Mouse (Mus musculus) stomach, postnatal 0 days (tissue): ENCODE measurements around the gene Sez6l. TPM values are rescaled to one million over a fixed set of nuclear protein-coding genes. Genes with fewer than 3 reads are reported as not detected.

Source experiments
- ATAC-seq: fragments of 200-750 bp; cut with Nextera tagmentation; 2 replicates; pipeline ENCODE4 v1.8.0; 2017; ENCODE audit not compliant: low FRiP score, low TSS enrichment
- DNase-seq: peaks from one replicate; pipeline ENCODE4 v3.0.0-alpha.2; 2016; ENCODE audit warnings: low spot score
- H3K27ac ChIP-seq: fragments of 300-500 bp; sonication (generic); replicated peaks from 2 replicates; pipeline ENCODE4 v1.5.1; 2014; ENCODE audit warnings: mild to moderate bottlenecking, control low read depth
- H3K27me3 ChIP-seq: fragments of 300-500 bp; sonication (generic); 2 replicates; pipeline ENCODE4 v1.6.1; 2014; ENCODE audit warnings: low read length; ENCODE audit not compliant: control insufficient read depth, insufficient read depth
- H3K36me3 ChIP-seq: fragments of 300-500 bp; sonication (generic); 2 replicates; pipeline ENCODE4 v1.6.1; 2014; ENCODE audit warnings: low read length, mixed read lengths; ENCODE audit not compliant: control insufficient read depth, insufficient read depth
- H3K4me1 ChIP-seq: fragments of 300-500 bp; sonication (generic); replicated peaks from 2 replicates; pipeline ENCODE4 v1.6.1; 2014; ENCODE audit warnings: antibody characterized with exemption; ENCODE audit not compliant: control insufficient read depth, insufficient read depth
- H3K4me2 ChIP-seq: fragments of 300-500 bp; sonication (generic); replicated peaks from 2 replicates; pipeline ENCODE4 v1.6.1; 2014; ENCODE audit warnings: low read depth, mild to moderate bottlenecking, control low read depth, moderate library complexity
- H3K4me3 ChIP-seq: fragments of 300-500 bp; sonication (generic); 2 replicates; pipeline ENCODE4 v1.5.1; 2014; ENCODE audit warnings: low read depth, low read length, control low read depth
- H3K9ac ChIP-seq: fragments of 300-500 bp; sonication (generic); 2 replicates; pipeline ENCODE4 v1.6.1; 2014; ENCODE audit warnings: mild to moderate bottlenecking, low read length, control low read depth, mixed read lengths
- H3K9me3 ChIP-seq: fragments of 300-500 bp; sonication (generic); 2 replicates; pipeline ENCODE4 v1.6.1; 2016; ENCODE audit warnings: low read length; ENCODE audit not compliant: control insufficient read depth
- CTCF ChIP-seq: IDR thresholded peaks from 2 replicates; pipeline ENCODE4 v1.5.1; 2016; ENCODE audit warnings: antibody characterized with exemption, low read depth, mild to moderate bottlenecking, moderate library complexity
- EP300 ChIP-seq: optimal IDR thresholded peaks from 2 replicates; pipeline ENCODE3; 2016; ENCODE audit warnings: antibody characterized with exemption
- WGBS: fragments of 180-500 bp; shearing (Covaris S2); extraction: QIAGEN DNeasy Blood & Tissue Kit; methylation state at CpG from one replicate; pipeline ENCODE4 v1.1.7; 2014; 5-methylcytosine and 5-hydroxymethylcytosine counted together
- polyA plus RNA-seq: library from polyadenylated mRNA; unstranded; fragments of >200 nt; fragmentation: Nextera tagmentation; extraction: Ambion mirVana; gene quantifications from 2 replicates; pipeline ENCODE4 v1.2.1, GENCODE M21; 2015

Sez6l gene
- polyA plus RNA-seq, 1 experiment from 2014 or later = 0.42 TPM

GRCm38 (mm10) chr5:112493492-112493891 is 83.5 kb downstream of the Sez6l start:
- peak; percentile 76 for ATAC-seq
- Histone ChIP-seq H3K27me3 (no peaks in the 10 kb centered on the region), H3K9ac (no peak overlapping the region), H3K4me2 (no peak overlapping the region), H3K27ac (no peak overlapping the region), H3K36me3 (no peaks in the 10 kb centered on the region), H3K4me1 (no peaks in the 10 kb centered on the region), H3K4me3 (no peak overlapping the region), H3K9me3 (no peaks in the 10 kb centered on the region)
- WGBS = 30% methylated on average over 11 of the region's 11 CpGs
- no peak for TF ChIP-seq EP300
- no peak for TF ChIP-seq CTCF
- DNase-seq = peak; percentile 65

DNA sequence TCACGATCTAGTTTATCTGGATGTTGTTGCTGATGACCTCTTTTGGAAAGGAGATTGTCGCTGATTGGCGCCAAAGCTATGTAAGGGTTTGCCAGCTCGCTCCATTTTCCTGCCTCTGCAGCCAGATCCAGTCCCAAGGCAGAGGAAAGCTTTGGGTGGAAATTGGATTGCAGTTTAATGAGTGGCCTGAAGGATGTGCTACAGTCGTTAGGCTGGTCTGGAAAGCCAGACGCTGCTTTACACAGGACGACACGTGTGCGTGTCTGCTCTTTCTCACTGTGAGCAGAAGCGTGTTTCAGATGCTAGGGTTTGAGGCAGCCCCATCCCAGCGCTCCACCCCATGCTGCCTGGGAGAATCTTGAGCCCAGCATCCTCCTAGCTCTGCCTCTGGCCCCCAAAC is 85.5 kb downstream of the Sez6l start:
- no peak for ATAC-seq
- H3K27me3 ChIP-seq = no peaks in the 10 kb centered on the region
- H3K9me3 ChIP-seq = no peaks in the 10 kb centered on the region
- WGBS = 50% methylated on average over 11 of the region's 11 CpGs
- H3K9ac ChIP-seq = no peak overlapping the region
- H3K27ac ChIP-seq = no peak overlapping the region
- H3K4me1 ChIP-seq = no peaks in the 10 kb centered on the region
- no peaks in the 10 kb centered on the region for H3K36me3 ChIP-seq
- H3K4me3 ChIP-seq = no peak overlapping the region
- TF ChIP-seq CTCF (peak; percentile 63), EP300 (no peak)
- H3K4me2 ChIP-seq = no peak overlapping the region
- DNase-seq = no peak

DNA sequence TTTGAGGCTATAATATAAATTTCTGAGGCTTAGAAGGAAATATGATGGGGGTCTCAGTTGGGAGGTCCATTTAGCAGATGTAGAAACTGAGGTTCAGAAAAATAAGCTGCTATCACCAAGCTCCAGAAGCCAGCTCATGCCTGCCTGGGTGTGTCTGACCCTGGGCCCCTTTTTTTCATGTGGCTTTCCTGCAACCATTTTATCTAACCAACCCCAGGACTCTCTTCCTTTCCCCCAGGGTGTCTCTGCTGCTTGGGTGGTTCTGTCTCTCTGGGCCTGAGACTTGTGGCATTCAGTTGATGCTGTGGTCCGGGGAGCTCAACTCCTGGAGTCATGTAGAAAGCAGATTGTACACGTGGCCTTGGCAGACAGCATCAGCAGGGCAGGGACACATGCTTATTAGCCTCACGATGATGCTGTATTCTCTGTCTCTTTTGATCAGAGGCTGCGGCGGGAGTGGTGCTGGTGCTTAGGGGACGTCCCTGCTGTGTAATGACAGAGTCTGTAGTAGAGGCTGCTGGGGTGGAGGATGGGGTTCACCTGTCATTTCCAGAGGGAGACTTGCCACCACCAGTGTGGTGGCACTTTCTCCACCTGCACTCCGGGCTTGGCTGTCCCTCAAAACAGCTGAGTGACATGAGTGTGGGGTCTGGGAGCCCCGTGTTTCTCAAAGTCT is 88.7 kb downstream of the Sez6l start:
- TF ChIP-seq EP300 (no peak), CTCF (no peak)
- no peak for DNase-seq

DNA sequence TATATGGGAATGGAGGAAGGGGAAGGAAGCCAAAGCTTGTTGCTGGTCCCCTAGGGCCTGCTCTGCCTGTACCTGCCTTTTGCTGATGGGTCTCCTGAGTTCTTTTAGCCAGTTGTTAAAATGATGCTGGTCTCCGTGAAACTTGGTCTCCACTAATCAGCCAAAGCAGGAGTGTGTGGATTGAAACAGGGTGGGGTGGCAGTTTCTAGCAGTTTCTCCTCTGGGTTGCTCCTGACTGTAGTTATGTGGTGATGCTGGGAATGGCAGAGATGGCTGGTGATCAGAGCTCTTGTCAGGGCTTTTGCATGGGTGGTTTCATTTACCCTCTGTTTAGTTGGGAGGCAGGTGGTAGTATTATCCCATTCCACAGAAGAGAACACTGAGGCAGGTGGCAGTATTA is 89.5 kb downstream of the Sez6l start:
- no peaks in the 10 kb centered on the region for H3K4me1 ChIP-seq
- TF ChIP-seq CTCF = no peak
- no peak overlapping the region for H3K9ac ChIP-seq
- 92% methylated on average over 1 of the region's 1 CpGs for WGBS
- no peak overlapping the region for H3K4me3 ChIP-seq
- no peak overlapping the region for H3K4me2 ChIP-seq
- H3K36me3 ChIP-seq = no peaks in the 10 kb centered on the region
- no peak overlapping the region for H3K27ac ChIP-seq
- no peaks in the 10 kb centered on the region for H3K27me3 ChIP-seq
- no peaks in the 10 kb centered on the region for H3K9me3 ChIP-seq
- ATAC-seq (no peak), DNase-seq (no peak)

More for the DNA sequence above, 88.7 kb downstream of the Sez6l start:
- H3K27me3 ChIP-seq = no peaks in the 10 kb centered on the region
- no peak overlapping the region for H3K9ac ChIP-seq
- ATAC-seq = no peak
- H3K36me3 ChIP-seq = no peaks in the 10 kb centered on the region
- H3K4me3 ChIP-seq = no peak overlapping the region
- no peaks in the 10 kb centered on the region for H3K4me1 ChIP-seq
- 64% methylated on average over 8 of the region's 8 CpGs for WGBS
- H3K9me3 ChIP-seq = no peaks in the 10 kb centered on the region
- H3K27ac ChIP-seq = no peak overlapping the region
- no peak overlapping the region for H3K4me2 ChIP-seq

DNA sequence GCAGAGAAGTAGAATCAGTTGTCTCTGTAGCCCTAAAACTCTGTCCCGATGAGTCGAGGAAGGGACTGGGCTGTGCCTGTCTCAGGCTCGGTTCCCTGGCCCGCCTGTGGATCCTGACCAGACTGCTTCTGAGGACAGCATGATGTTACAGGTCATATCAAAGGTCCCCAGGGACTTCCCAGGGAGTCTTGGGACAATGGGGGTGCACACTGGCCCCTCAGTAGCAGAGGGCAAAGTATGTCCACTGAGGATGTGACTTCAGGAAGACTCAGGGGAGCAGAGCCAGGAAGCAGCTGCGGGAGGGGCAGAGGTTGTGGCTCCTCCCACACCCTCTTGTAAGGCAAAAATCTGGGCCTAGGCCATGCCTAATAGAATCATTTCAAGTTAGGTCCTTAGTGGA is 90.6 kb downstream of the Sez6l start:
- Histone ChIP-seq H3K4me3 (no peak overlapping the region), H3K27me3 (no peaks in the 10 kb centered on the region), H3K4me2 (no peak overlapping the region), H3K27ac (no peak overlapping the region), H3K9me3 (no peaks in the 10 kb centered on the region), H3K9ac (no peak overlapping the region), H3K4me1 (no peaks in the 10 kb centered on the region), H3K36me3 (no peaks in the 10 kb centered on the region)
- DNase-seq (no peak), ATAC-seq (no peak)
- no peak for TF ChIP-seq EP300
- no peak for TF ChIP-seq CTCF
- WGBS = 63% methylated on average over 5 of the region's 5 CpGs

GRCm38 (mm10) chr5:112484924-112485715 is 91.9 kb downstream of the Sez6l start:
- Histone ChIP-seq H3K4me2 (no peak overlapping the region), H3K27ac (no peak overlapping the region), H3K9me3 (no peaks in the 10 kb centered on the region), H3K4me3 (no peak overlapping the region), H3K27me3 (no peaks in the 10 kb centered on the region), H3K36me3 (no peaks in the 10 kb centered on the region), H3K9ac (no peak overlapping the region), H3K4me1 (no peaks in the 10 kb centered on the region)
- TF ChIP-seq EP300 = no peak
- TF ChIP-seq CTCF = no peak
- 27% methylated on average over 13 of the region's 13 CpGs for WGBS
- ATAC-seq (no peak), DNase-seq (no peak)
